Mouse (Mus musculus): ENCODE data around the gene Ryk. TPM values are rescaled to one million over a fixed set of nuclear protein-coding genes. Genes with fewer than 3 reads are reported as not detected.
"Not testable (repeated sequence)": the region's sequence is repeated elsewhere in the genome, so short reads cannot be mapped to it uniquely, and the experiment has no call there.

Gene Ryk
- polyA plus RNA-seq, 1 experiment from 2014 or later: 7.1 TPM

DNA sequence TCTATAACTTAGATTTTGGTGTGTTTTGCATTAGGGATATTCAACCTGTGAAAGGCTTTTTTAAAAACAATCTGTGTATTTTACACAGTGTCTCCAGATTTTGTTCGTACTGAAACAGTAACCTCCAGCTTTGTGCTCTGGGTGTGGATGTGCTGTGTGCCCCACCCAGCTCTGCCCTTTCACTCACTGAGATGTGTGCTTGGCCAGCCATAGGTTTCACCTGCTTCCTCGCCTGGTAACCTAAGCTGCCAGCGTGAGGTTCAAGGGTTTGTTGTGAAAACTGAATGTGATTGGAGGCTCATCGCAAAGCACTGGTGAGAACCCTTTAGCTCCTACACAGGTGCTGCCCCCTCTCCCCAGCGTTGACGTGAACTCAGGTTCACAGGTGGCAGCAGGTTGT lies 70.2 kb downstream of the Ryk start:
- DNase-seq (ENCODE audit: low spot score): no peak

DNA sequence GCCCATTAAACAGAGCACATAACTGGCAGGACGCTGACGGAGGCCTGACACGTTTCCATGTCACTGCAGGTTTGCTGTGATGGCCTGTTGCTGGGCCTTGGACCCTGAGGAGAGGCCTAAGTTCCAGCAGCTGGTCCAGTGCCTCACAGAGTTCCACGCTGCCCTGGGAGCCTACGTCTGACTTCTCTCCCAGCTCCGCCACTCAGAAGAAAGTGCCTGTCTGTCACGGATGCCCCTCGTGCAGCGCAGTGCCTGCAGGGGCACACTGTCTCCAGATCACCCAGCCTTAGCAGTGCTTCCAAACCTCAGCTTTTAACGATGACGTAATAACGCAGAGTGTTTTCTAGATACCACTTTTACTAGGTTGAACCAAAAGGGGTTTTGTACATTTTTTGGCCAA lies 72.1 kb downstream of the Ryk start:
- no peak for DNase-seq (ENCODE audit: low spot score)

DNA sequence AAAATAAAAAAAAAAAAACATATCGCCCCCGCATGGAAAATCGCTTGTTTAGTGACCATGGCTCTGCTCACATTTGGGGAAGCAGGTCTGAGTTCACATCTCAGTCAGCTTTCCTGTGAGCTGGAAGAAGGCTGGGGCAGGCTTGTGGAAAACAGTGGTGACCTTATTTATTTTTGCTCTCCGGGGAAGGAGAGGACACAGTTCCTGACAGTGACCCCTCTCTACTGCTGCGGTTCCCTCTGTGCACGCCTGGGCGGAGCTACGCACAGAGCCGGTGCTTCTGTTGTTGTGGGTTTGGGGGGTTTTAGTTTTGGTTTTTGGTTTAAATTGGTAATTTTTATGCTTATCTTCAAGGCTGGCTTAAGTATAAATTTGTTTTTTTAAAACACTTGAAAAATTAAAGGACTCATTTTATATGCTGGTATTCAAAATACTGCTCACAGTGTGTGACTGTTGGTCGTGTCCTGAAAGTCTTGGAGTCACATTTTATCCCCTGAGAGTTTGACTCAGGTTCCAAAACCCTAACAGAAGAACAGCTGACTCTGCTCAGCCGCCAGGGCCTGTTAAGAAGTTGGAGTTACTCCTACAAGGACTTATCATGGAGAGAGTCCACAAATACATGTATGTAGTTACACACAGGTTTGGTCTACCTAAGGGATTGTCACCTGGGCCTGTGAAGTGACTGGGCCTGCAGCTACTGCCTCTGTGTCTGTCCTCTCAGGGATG lies 73.0 kb downstream of the Ryk start:
- DNase-seq (ENCODE audit: low spot score): no peak

DNA sequence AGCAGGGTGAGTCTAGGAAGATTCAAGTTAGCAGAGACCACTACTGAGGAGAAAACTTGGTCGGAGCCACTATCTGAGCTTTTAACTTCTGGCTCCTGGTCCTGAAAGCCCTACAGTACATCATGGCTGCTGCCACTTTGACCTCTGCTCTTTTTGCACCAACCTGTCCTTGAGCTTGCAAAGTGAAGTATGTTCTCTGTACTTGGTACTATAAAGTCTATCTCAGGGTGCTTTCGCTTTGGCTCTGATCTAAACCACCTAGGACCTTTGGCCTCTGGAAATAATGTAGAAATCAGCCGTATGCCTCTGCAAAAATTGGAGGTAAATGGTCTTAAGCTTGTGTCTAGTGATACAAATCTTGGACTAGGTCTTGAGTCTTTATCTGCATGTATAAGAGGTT lies 76.8 kb downstream of the Ryk start:
- no peak for DNase-seq (ENCODE audit: low spot score)

DNA sequence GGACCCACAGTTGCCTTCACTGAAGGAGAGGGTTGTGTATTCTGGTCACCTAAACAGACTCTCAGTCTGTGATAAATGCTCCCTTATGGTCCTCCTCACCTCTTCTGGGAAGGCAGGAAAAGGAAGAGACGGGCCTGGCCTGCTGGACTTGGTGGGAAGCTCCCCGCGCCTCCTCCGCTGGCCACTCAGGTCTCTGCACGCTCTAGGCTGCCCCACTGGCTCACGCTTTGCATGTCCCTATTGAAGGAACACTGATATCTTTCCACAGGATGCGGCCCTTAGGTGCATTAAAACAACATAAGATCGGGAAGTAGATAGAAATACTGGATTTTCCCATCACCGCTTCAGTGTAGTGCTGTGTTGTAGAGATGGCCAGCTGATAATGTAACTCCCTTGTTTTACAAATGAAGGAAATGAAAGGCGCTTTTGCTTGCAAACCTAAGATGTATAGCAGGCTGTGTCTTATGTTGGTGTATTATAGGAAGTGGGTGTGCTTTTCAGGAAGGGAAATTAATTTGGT lies 77.9 kb downstream of the Ryk start:
- no peak for DNase-seq (ENCODE audit: low spot score)

DNA sequence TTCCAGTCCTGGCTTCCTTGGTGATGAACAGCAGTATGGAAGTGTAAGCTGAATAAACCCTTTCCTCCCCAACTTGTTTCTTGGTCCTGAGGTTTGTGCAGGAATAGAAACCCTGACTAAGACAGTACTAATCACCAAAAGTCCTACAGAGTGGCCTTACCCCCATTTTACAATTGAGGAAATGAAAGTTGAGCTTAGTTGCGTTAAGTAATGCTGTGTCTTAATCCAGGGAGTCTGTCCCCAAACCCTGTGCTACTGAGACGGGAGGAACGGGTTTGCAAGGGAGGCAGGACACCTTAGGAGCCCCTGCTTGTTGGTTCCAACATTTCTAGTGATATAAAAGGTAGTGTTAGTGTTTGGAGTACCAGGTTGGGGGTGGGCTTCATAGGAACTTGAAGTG lies 78.9 kb downstream of the Ryk start:
- not testable (repeated sequence) for DNase-seq (ENCODE audit: low spot score)

DNA sequence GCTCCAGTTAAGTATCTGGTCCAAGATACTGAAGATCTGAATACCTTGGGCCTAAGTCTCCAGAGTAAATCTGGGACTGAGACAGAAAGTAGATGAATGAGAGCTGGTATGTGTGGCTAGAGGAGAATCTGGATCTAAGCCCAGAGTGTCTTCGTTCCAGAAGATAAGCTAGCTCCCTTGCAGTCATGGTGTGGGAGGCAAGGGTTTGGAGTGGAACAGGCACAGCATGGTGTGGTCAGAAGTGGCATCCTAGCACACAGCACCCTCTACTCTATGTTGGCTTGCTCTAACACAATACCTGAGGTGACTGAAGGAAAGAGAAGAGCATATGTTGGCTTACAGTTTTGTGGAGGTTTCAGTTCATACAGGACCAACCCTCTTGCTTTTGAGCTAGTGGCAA lies 79.9 kb downstream of the Ryk start:
- DNase-seq (ENCODE audit: low spot score): no peak

DNA sequence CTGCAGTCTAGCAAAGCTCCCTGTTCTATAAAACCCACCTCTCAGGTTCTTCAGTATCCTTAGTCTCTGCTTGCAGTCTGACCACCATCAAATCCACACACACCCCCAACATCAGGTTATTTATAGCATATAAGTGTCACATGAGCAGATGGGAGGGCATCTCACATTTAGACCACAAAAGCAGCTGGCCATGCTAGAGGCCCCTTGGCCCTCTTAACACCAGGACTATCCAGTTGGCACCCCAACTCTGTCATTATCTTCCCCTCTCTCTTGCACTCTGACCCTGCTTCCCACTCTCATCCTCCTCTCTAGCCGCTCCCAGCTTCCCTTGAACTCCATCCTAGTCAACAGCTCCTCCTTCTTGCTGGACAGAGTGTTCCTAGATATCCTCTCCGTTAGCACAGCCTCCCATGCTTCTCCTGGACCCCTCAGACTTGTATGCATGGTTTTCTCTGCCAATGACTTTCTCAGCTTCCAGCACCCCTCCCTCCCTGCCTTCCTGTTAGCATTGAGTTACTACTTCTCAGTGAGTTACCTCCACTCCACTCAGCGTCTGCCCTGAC lies 80.7 kb downstream of the Ryk start:
- DNase-seq (ENCODE audit: low spot score): no peak

DNA sequence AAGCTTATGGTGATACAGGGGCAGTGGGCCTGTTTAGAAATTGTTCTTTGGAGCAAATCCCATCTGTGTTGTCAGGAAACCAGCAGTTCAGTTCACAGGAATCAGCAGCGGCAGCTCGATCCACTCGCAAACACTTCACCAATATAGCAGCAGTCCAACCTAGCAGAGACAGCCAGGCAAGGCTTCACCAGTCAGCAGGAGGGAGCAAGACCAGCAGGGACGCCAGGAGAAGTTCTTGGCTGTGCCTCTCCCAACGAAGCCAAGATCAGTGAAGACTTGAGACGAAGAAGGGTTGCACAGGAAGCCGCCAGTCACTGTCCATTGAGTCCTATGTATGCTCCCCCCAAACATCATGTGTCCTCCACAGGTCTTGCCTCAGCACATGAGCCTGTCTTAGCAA lies 81.4 kb downstream of the Ryk start:
- no peak for DNase-seq (ENCODE audit: low spot score)

DNA sequence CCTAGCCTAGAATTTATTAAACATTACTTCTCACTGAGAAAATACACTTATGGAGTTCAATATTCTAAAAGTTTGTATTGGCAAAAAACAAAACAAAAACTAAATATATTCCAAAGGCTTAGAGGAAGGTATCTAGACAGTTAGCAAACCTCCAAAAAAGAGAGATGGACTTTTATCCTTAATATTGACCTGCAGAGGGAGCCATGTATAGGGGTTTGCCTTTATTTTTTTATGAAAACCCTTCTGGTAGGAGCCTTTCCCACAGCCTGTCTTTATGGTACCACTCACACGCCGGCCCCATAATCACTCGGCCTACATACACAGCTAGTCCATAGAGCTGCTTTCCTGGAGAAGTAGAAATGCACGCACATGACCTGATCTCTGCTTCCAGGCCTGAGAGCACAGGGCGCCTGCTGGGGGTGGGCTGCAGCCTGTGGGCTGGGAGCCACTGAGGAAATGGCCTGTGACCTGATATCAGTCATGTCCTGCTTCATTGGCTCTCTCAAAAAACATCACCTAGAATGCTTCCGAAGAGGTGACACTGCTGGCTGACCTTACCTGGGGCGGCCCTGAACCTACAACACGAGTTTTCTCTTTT lies 82.9 kb downstream of the Ryk start:
- DNase-seq (ENCODE audit: low spot score): no peak

DNA sequence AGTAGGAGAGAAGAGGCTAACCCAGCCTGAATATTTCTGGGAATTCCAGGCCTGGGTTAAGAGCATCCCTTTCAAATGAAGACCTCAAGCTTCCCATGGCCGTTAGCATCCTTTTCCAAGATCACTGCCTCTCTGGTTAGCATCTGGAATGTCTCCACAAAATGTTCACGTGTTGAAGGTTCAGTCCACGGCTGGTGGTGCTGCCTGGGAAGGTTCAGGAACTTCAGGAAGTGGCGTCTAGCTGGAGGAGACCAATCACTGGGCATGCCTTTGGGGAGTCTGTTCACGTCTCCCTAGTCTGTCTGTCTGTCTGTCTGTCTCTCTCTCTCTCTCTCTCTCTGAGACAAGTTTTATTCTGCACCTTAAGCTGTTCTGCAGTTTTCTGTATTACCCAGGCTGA lies 84.8 kb downstream of the Ryk start:
- DNase-seq (ENCODE audit: low spot score): no peak

DNA sequence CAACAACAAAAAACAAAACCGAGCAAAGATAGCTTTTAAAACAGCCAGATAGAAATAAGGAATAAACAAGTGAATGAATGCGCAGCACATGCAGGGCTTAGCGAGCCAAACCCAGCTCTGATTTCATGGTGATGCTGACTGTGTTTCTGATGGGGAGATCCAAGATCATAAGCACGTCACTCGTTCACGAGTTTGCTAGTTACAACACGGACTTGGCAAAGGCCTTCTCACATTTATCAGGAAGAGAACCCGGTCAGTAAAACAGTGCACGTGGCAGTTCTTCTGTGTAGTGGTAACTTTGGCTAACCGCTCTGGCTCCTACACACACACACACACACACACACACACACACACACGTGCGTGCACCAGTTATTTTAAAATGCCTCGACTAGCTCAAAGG lies 87.1 kb downstream of the Ryk start:
- DNase-seq (ENCODE audit: low spot score): no peak

DNA sequence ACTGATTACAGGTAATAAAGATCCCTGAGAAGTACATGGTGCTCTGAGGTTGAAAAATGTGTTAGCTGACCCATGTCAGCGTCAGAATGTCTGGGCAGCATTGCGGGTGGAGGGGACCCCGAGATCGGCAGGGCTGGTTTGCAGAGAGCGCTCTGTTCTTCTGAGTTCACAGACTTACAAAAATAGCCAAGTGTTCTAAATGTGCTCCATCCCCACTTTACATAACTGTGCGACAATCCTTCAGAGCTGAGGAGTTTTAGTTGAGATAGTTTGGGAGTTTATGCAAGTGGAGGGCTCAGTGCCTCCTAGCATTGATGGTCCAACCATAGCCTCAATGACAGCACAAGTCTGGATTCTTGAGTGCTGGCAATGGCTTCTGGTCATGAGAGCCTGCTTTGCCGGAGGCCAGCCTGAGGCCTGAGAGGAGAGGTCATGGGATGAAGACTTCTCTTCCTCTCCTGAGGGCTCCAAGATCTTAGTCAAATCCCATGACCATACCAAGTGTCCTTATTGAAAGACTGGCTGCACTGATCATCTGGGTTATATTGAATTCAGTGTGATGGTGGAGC lies 88.2 kb downstream of the Ryk start:
- DNase-seq (ENCODE audit: low spot score): no peak

DNA sequence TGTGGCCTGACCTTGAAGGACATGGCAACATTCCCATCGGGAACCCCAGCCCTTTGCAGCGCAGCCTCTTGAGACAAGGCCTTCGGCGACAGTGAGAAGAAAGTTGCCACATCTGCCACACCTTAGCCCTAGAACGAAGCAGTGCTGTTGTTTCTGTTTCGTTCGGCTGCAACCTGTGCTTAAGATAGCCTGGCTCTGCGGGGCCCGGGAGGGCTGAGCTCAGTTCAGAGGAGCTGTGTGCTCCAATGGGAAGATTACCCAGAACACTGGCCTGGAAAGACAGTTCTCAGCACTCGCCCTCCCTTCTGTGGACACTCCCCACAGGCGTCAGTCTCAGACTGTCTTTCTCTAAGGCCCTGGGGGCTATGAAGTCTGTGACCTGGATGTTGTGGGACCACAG lies 89.1 kb downstream of the Ryk start:
- no peak for DNase-seq (ENCODE audit: low spot score)

DNA sequence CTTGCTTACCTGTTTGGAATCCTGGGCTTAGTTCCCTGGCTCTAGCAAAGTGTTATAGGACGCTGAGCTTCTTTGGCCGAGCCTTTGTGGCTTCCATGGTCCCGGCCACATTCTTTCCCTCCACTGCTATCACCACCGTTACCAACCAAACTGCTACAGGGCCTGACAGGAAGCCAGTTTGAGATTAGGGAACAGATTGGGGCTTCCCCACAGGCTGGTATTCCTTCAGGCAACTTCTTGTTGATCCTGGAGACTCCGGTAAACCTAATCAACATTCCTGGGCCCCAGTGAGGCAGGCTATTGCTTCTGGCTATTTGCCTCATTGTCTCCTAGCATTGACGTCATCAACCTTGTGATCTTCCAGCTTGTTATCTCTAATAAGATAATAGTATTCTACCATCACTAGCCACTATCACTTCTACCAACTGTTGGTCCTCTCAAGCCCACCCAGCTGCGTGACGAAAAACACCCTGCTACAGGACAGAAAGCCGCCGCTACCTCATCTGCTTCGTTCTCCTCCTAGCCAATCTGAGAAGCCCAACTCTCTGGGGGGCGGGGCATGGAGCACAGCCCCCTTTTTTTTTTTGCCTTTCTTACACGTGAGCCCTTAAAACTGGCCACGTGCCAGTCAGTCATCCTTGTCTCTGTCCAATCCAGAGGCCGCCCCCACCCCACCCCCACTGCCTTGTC lies 90.1 kb downstream of the Ryk start:
- DNase-seq (ENCODE audit: low spot score): no peak

DNA sequence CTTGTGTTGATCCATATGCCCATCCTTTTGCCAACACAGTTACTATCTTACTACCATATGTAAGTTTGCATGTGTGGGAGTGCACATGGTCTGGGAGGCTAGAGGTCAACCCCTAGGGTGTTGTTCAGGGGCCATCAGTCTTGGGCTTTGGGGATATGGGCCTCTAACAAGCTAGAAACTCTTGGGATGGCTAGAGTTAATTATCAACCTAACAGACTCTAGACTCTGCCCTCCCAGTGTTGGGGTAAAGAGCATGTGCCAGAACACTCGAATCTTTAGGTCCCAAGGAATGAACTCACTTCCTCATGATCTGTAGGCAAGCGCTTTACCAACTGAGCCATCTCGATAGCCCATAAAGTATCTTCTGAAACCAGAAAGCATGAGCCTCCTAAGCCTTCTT lies 91.4 kb downstream of the Ryk start:
- no peak for DNase-seq (ENCODE audit: low spot score)

DNA sequence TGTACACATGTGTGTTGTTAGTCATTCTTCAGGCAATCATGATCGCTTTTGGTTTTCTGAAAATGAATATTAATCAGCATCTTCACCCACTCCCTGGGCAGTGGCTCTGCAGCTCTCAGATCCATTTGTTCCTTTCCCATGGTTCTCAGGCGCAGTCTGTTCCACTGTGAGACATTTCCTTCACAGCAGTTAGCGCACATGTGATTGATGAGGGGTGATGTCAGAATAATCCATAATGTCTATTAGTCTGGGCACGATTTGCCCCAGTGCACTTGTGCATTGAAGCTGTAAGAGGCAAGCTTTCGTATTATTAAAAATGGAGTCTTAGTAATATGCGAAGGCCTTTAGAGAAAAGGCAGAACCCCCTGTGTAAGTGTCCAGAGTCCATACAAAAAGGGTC lies 95.1 kb downstream of the Ryk start:
- no peak for DNase-seq (ENCODE audit: low spot score)

DNA sequence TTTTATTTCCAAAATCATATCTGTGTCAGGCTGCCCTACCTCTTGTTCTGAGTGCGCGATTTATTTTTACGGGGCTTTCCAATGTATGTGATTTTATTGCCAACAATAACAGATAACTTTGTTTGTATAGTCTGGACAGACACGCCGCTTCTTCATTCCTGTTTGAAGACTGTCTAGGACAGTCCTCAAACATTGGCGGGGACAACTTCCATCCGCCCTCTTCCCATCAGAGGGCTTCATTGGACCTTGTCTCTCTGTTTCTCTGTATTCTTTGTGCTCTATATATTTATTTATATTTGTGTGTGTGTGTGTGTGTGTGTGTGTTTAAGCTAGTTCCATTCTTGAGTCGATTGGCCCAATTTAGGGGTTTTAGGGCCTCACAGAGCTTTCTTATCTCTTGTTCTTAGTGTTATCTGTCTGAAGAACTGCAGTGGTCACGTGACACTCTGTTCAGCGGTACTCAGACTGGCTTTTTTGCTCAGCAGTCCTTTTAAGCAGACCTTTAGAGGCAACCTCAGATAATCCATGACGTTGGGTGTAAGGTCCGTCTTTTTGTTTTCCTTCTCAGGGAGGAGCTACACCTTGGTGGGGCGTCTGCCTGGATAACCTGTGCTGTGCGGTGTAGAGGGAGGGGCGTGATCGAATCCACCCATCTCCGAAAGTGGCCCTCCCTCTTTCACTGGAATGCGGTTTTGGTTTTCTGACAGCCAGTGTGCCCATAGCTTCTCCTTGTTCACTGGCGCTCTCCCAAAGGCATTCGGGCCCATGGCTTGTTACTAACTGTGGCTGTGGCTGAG lies 99.4 kb downstream of the Ryk start:
- DNase-seq (ENCODE audit: low spot score): no peak

DNA sequence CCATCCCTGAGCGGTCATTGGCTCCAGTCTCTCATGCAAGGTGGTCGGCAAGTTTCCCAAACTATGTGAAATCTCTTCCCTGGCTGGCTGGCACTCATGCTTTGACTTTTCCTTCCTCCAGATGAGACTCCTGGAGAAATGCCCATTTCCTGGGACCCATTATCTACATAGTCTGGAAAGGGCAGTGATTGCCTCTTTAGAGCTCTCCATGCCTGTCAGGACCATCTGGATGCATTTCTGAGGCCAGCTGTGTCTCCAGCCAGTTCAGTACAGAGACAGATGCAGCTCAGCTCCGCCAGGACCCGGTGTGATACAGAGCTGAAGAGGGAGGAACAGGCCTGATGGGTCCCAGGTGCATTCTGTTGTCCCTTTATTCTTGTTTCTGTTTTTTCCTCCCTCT lies 107.5 kb downstream of the Ryk start:
- DNase-seq (ENCODE audit: low spot score): no peak

DNA sequence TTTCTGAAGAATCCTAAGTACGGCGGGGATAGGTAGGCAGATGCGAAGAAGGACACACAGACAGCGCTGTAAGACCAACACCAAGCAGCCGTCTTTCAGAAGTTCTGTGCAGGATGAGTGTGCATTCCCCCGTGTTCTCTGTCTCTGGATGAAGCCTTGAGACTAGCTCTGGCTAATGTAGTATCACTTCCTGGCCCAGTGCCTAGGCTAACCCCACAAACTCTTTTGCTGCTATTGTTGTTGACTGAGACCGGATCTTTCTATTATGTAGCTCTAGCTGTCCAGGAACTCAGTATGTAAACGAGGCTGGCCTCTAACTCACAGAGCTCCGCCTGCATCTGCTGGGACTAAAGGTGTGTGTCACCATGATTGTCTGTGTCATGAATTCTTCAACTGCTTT lies 110.2 kb downstream of the Ryk start:
- DNase-seq (ENCODE audit: low spot score): no peak

DNA sequence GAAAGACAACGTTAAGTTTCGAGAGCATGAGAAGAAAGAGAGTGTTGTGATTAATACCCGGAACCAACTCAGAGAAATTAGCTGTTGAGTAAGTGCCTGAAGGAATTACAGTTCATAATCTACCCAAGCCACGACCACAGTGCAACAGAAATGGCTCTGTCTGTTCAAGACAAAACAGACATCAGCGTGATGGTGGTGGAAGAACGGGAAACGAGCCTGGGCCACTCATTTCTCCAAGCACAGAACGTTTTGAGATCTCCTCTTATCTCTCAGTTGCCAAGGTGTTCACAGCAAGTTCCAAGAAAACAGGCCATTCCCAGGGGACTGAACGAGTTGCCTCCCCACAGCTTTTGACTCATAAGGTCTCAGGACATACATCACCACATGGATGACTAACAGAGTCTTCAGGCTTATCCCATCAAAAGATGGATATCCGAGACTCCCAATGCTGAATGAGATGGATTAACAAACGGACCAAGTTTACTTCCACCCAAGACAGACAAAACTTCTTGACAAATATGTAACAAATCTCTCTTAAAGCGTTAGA lies 111.8 kb downstream of the Ryk start:
- no peak for DNase-seq (ENCODE audit: low spot score)
